Mouse (Mus musculus) retina, embryonic 14.5 days (tissue): ENCODE measurements around the gene Spag4.

Experiments
- DNase-seq: peaks from one replicate; pipeline ENCODE4 v3.0.0-alpha.2; 2015; ENCODE audit warnings: low spot score

Gene Spag4

GRCm38 (mm10) chr2:156065099-156066041 is at the start of gene Spag4:
Spag4 (plus strand) TSS chr2:156065175.
- DNase-seq, result peak; percentile 83

- DNase-seq, result no peak
Observed at GRCm38 (mm10) chr2:156018106-156018505, 46.9 kb upstream of the Spag4 start.

GRCm38 (mm10) chr2:156021219-156021618 is 43.8 kb upstream of the Spag4 start:
- no peak for DNase-seq

GRCm38 (mm10) chr2:156021765-156022164 is 43.2 kb upstream of the Spag4 start:
- DNase-seq, result no peak

DNA sequence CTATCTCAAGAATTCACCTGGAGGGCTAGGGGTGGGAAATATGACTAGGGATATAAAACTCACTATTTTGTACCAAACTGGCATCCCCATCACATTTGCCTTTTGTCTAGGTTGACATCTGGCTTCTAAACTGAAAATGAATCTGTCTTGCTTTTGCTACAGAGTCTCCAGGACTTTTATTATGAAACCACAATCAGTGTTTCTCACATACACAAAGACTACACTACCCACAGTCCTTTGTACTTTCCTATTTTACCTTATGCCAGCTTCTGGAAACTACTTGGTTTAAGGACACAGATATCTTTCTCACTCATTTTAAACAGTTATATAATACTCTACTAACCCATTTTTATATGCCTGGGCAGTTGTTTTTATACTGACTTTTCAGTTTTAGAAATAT is 39.5 kb upstream of the Spag4 start:
- DNase-seq, result peak; percentile 15

- no peak for DNase-seq
Observed at GRCm38 (mm10) chr2:156039390-156039789, 25.6 kb upstream of the Spag4 start.

DNA sequence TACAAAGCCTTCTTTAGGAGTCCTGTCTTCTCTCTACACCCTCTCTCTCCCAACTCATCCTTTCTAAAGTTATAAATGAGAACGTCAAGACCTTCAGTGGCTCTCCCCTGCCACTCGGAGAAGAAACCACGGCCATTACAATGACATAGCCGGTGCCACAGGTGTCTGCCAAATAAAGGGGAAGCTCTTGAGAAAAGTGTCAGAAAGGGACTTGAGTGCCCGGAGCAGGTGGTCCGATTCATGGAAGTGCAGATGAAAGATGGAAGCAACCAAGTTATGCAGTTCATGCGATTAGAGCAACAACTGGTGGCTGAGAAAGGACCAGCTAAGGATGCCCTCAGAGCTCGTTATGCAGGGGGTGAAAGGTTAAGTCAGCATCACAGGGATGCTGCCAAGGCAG is 22.1 kb upstream of the Spag4 start:
- no peak for DNase-seq

GRCm38 (mm10) chr2:156047929-156048328 is 17.0 kb upstream of the Spag4 start:
- DNase-seq, result no peak

- DNase-seq, result no peak
Observed at GRCm38 (mm10) chr2:156052816-156053215, 12.2 kb upstream of the Spag4 start, which contains the start of gene Fer1l4. Fer1l4 (minus strand) TSS chr2:156052947.

- DNase-seq, result peak; percentile 11
Observed at GRCm38 (mm10) chr2:156066126-156066525, 1.2 kb downstream of the Spag4 start.

DNA sequence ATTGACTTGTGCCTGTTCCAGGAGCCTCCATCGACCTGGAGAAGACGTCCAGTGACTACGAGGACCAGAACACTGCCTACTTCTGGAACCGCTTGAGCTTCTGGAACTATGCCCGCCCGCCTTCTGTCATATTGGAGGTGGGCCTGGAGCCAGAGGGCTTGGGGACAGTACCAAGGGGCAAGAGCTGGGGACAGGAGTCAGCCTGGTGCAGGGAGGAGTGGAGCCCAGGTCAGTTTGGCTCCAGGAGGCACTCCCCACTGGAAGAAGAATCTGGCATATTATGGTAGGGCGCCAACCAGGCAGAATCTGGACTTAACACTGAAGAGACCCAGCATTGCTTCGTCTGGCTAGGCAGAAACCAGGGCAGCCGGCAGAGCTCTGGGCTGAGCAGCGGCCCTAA is 2.9 kb downstream of the Spag4 start:
- no peak for DNase-seq

- no peak for DNase-seq
Observed at GRCm38 (mm10) chr2:156071236-156071635, 6.3 kb downstream of the Spag4 start.

DNA sequence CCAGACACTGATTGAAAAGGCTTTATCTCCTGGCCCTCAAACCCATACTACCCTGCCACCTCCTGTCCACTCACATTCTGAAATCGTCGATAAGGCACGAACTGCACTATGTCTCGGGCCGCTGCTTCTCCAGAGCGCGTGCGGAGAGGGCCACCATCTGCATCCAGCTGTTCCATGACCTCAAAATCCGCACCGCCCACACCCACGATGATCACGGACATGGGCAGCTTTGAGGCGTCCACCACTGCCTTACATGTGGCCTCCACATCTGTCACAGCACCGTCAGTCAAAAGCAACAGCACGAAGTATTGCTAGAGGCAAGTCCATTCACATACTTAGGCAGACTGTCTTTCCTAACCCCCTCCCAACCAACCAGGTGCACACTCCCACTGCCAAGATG is 8.8 kb downstream of the Spag4 start:
- DNase-seq, result no peak

- no peak for DNase-seq
Observed at GRCm38 (mm10) chr2:156077461-156077860, 12.5 kb downstream of the Spag4 start.

- DNase-seq, result no peak
Observed at GRCm38 (mm10) chr2:156078421-156079182, 13.6 kb downstream of the Spag4 start.

- DNase-seq, result no peak
Observed at GRCm38 (mm10) chr2:156079183-156079560, 14.2 kb downstream of the Spag4 start.

GRCm38 (mm10) chr2:156079674-156080073 is 14.7 kb downstream of the Spag4 start:
- DNase-seq, result no peak

DNA sequence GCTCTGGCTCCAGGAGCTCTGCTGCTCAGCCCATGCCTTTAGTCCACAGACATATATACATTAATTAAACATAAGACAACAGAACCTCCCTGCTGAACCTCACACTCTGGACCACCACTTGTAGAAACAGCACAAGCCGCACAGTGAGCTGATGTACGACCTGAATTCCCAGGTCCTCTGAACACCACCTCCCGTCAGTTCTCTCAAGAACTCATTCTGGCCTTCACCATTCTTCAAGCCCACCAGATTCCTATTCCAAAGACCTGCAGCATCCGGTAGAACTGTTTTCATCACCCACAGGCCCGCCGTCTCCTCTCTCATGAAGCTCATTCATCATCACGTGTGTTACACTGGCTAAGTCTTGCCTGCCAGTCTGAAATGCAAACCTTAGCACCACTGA is 15.4 kb downstream of the Spag4 start:
- DNase-seq, result no peak

- no peak for DNase-seq
Observed at GRCm38 (mm10) chr2:156084541-156084940, 19.6 kb downstream of the Spag4 start.

DNA sequence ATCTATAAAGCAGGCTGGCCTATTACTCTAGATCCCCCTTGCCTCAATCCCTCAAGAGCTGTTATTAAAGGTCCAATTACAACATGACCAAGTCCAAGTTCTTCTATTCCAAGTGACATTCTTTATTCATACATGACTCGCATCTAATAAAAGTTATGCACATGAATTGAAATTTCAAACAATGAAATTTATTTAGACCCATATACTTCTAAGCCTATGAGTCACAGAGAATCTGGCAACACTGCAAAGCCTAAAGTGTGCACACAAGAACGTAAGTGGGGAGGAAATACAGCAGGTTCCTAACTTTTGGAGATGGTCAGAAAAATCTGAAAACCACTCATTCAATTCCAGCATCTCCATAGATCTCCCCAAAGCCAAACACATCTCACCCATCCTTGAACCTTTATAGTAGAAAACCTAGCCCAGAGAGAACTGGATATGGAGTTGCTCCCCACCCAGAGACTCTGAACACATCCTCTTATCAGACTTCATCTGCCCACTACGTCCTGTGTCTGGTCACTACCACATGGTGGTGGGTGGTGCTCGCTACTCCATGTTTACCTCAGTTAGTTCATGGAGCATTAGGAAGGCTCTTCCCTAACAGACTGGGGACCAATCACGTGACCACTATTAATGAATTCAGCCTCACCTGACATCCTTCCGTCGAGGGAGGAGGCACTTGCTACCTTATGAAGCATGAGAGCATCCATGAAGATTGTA is 22.6 kb downstream of the Spag4 start:
- DNase-seq, result no peak

DNA sequence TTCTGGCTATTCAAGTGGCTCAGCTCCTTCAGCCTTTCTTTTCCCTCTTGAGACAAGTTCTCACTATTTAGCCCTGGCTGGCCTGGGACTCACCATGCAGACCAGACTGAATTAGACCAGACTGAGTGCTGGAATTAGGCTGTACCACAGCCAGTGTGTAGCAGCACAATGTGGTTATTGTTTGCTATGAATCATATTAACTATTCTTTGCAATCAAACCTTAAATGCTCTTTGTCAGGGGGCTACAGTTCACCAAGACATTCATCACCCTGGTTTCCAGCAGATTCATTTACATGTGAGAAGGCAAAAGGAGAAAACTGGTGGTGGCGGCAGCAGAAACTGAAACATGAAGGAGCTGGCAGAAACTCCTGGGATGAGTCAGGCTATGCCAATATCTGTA is 24.8 kb downstream of the Spag4 start:
- DNase-seq, result no peak

DNA sequence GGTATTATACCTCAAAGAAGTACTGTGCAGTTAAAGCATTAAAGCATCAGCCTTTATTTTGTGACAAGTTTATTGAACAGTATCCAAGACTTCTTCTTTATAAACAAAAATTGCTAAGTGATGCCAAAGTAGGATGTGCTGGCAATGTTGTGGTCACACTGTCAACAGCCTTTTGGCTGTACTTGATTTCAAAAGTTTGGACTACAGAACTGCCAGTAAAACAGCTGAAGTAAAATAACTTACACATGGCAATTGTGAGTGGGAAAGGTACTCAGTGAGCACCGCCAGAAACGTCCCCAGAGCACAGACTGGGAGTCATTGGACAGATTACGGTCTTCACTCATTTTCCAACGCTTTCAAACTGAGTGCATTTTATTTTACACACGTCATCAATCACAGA is 27.0 kb downstream of the Spag4 start:
- no peak for DNase-seq
